Mouse (Mus musculus) CD4-positive naive resting alpha-beta T cell, adult 76 days (primary cell): ENCODE data around the gene Lrig2. TPM values are rescaled to one million over a fixed set of nuclear protein-coding genes. Genes with fewer than 3 reads are reported as not detected.

Experiments
- total RNA-seq: library from RNA; stranded (reverse); gene quantifications from one replicate; pipeline ENCODE4 v1.2.4, GENCODE M21; 2023

Gene Lrig2
- 26.0 TPM for total RNA-seq

GRCm38 (mm10) chr3:104511538-104512423 lies at the start of gene Lrig2:
Gene Lrig2 (minus strand): TSS chr3:104511918.

Other genes starting within 250 kb of the Lrig2 start
- gene Slc16a1, start 126.8 kb upstream of the Lrig2 start, total RNA-seq, result 35.4 TPM